Mouse (Mus musculus): ENCODE data around the gene Gm6377. TPM values are rescaled to one million over a fixed set of nuclear protein-coding genes. Genes with fewer than 3 reads are reported as not detected.

The Gm6377 gene
- 0.17 and 0.21 TPM in 2 replicates for polyA plus RNA-seq (2014; fragmentation: Nextera tagmentation; extraction: Ambion mirVana)

- Histone ChIP-seq H3K27ac (ENCODE audit: low read depth, low read length) (no peak within 1 kb of the TSS), H3K4me2 (ENCODE audit: low read length) (no peak within 1 kb of the TSS), H3K9ac (ENCODE audit: low read length) (no peak within 1 kb of the TSS), H3K36me3 (ENCODE audit: control insufficient read depth, insufficient read depth, low read length) (no peaks in the 10 kb centered on the region), H3K4me3 (ENCODE audit: low read depth, low read length) (no peak within 1 kb of the TSS), H3K27me3 (replicated peaks; ENCODE audit: control insufficient read depth, insufficient read depth, low read length) (no peaks in the 10 kb centered on the region), H3K9me3 (replicated peaks; ENCODE audit: control insufficient read depth, low read length) (no peaks in the 10 kb centered on the region), H3K4me1 (ENCODE audit: control insufficient read depth, insufficient read depth, low read length) (no peaks in the 10 kb centered on the region)
- DNase-seq (ENCODE audit: low spot score): no peak
- no peak for ATAC-seq
- WGBS: 81% methylated on average over 4 of the region's 4 CpGs
These were observed at the start of gene Gm6377 for GRCm38 (mm10) chrX:109196468-109196867. TSS of gene Gm6377 (plus strand) at chrX:109196756.

- WGBS: 87% methylated on average over 3 of the region's 3 CpGs
- Histone ChIP-seq H3K27ac (ENCODE audit: low read depth, low read length) (no peak overlapping the region), H3K4me1 (ENCODE audit: control insufficient read depth, insufficient read depth, low read length) (no peaks in the 10 kb centered on the region; the same call in 1 of the 2 replicates), H3K4me3 (ENCODE audit: low read depth, low read length) (no peak overlapping the region), H3K36me3 (ENCODE audit: control insufficient read depth, insufficient read depth, low read length) (no peaks in the 10 kb centered on the region), H3K4me2 (ENCODE audit: low read length) (no peak overlapping the region), H3K27me3 (replicated peaks; ENCODE audit: control insufficient read depth, insufficient read depth, low read length) (no peaks in the 10 kb centered on the region), H3K9ac (ENCODE audit: low read length) (no peak overlapping the region), H3K9me3 (replicated peaks; ENCODE audit: control insufficient read depth, low read length) (no peaks in the 10 kb centered on the region)
- DNase-seq (ENCODE audit: low spot score) (no peak), ATAC-seq (no peak)
These were observed 49.4 kb upstream of the Gm6377 start for GRCm38 (mm10) chrX:109147108-109147507.

GRCm38 (mm10) chrX:109151228-109151627 lies 45.3 kb upstream of the Gm6377 start:
- DNase-seq (ENCODE audit: low spot score) (no peak), ATAC-seq (no peak)
- WGBS: 90% methylated on average over 2 of the region's 2 CpGs
- Histone ChIP-seq H3K9ac (ENCODE audit: low read length) (no peak overlapping the region), H3K27ac (ENCODE audit: low read depth, low read length) (no peak overlapping the region), H3K4me1 (ENCODE audit: control insufficient read depth, insufficient read depth, low read length) (no peaks in the 10 kb centered on the region), H3K36me3 (ENCODE audit: control insufficient read depth, insufficient read depth, low read length) (0 out of 2 replicates have a peak, but pooled peaks cover 2% of the 10 kb centered on the region), H3K4me3 (ENCODE audit: low read depth, low read length) (no peak overlapping the region), H3K4me2 (ENCODE audit: low read length) (no peak overlapping the region), H3K9me3 (replicated peaks; ENCODE audit: control insufficient read depth, low read length) (no peaks in the 10 kb centered on the region), H3K27me3 (replicated peaks; ENCODE audit: control insufficient read depth, insufficient read depth, low read length) (no peaks in the 10 kb centered on the region)

GRCm38 (mm10) chrX:109160326-109160725 lies 36.2 kb upstream of the Gm6377 start:
- H3K27me3 ChIP-seq (replicated peaks; ENCODE audit: control insufficient read depth, insufficient read depth, low read length): no peaks in the 10 kb centered on the region
- no peak for ATAC-seq
- WGBS: 76% methylated on average over 1 of the region's 1 CpGs

GRCm38 (mm10) chrX:109160901-109161300 lies 35.7 kb upstream of the Gm6377 start:
- no peak overlapping the region for H3K27ac ChIP-seq (ENCODE audit: low read depth, low read length)
- no peaks in the 10 kb centered on the region for H3K4me1 ChIP-seq (ENCODE audit: control insufficient read depth, insufficient read depth, low read length)
- H3K9me3 ChIP-seq (replicated peaks; ENCODE audit: control insufficient read depth, low read length): no peaks in the 10 kb centered on the region
- no peaks in the 10 kb centered on the region for H3K36me3 ChIP-seq (ENCODE audit: control insufficient read depth, insufficient read depth, low read length)
- H3K9ac ChIP-seq (ENCODE audit: low read length): no peak overlapping the region
- ATAC-seq (no peak), DNase-seq (ENCODE audit: low spot score) (no peak)
- 77% methylated on average over 4 of the region's 4 CpGs for WGBS
- H3K4me2 ChIP-seq (ENCODE audit: low read length): no peak overlapping the region
- H3K27me3 ChIP-seq (replicated peaks; ENCODE audit: control insufficient read depth, insufficient read depth, low read length): no peaks in the 10 kb centered on the region
- H3K4me3 ChIP-seq (ENCODE audit: low read depth, low read length): no peak overlapping the region

More at GRCm38 (mm10) chrX:109160326-109160725, 36.2 kb upstream of the Gm6377 start:
- Histone ChIP-seq H3K4me1 (ENCODE audit: control insufficient read depth, insufficient read depth, low read length) (no peaks in the 10 kb centered on the region), H3K36me3 (ENCODE audit: control insufficient read depth, insufficient read depth, low read length) (no peaks in the 10 kb centered on the region), H3K4me3 (ENCODE audit: low read depth, low read length) (no peak overlapping the region), H3K4me2 (ENCODE audit: low read length) (no peak overlapping the region), H3K27ac (ENCODE audit: low read depth, low read length) (no peak overlapping the region), H3K9me3 (replicated peaks; ENCODE audit: control insufficient read depth, low read length) (no peaks in the 10 kb centered on the region), H3K9ac (ENCODE audit: low read length) (no peak overlapping the region)
- DNase-seq (ENCODE audit: low spot score): no peak

GRCm38 (mm10) chrX:109175038-109175437 lies 21.5 kb upstream of the Gm6377 start:
- 82% methylated on average over 2 of the region's 2 CpGs for WGBS
- Histone ChIP-seq H3K27me3 (replicated peaks; ENCODE audit: control insufficient read depth, insufficient read depth, low read length) (no peaks in the 10 kb centered on the region), H3K27ac (ENCODE audit: low read depth, low read length) (no peak overlapping the region), H3K4me1 (ENCODE audit: control insufficient read depth, insufficient read depth, low read length) (no peaks in the 10 kb centered on the region), H3K4me2 (ENCODE audit: low read length) (no peak overlapping the region), H3K9me3 (replicated peaks; ENCODE audit: control insufficient read depth, low read length) (no peaks in the 10 kb centered on the region), H3K36me3 (ENCODE audit: control insufficient read depth, insufficient read depth, low read length) (no peaks in the 10 kb centered on the region), H3K4me3 (ENCODE audit: low read depth, low read length) (no peak overlapping the region), H3K9ac (ENCODE audit: low read length) (no peak overlapping the region)
- ATAC-seq: no peak
- no peak for DNase-seq (ENCODE audit: low spot score)

GRCm38 (mm10) chrX:109175470-109175869 lies 21.1 kb upstream of the Gm6377 start:
- ATAC-seq: no peak
- H3K9me3 ChIP-seq (replicated peaks; ENCODE audit: control insufficient read depth, low read length): no peaks in the 10 kb centered on the region
- H3K4me2 ChIP-seq (ENCODE audit: low read length): no peak overlapping the region
- no peaks in the 10 kb centered on the region for H3K4me1 ChIP-seq (ENCODE audit: control insufficient read depth, insufficient read depth, low read length)
- H3K4me3 ChIP-seq (ENCODE audit: low read depth, low read length): no peak overlapping the region
- no peaks in the 10 kb centered on the region for H3K36me3 ChIP-seq (ENCODE audit: control insufficient read depth, insufficient read depth, low read length)
- 46% methylated on average over 3 of the region's 3 CpGs for WGBS
- H3K27ac ChIP-seq (ENCODE audit: low read depth, low read length): no peak overlapping the region
- H3K9ac ChIP-seq (ENCODE audit: low read length): no peak overlapping the region
- no peaks in the 10 kb centered on the region for H3K27me3 ChIP-seq (replicated peaks; ENCODE audit: control insufficient read depth, insufficient read depth, low read length)
- DNase-seq (ENCODE audit: low spot score): no peak

GRCm38 (mm10) chrX:109184706-109185478 lies 11.7 kb upstream of the Gm6377 start:
- Histone ChIP-seq H3K9me3 (replicated peaks; ENCODE audit: control insufficient read depth, low read length) (no peaks in the 10 kb centered on the region), H3K4me1 (ENCODE audit: control insufficient read depth, insufficient read depth, low read length) (no peaks in the 10 kb centered on the region), H3K36me3 (ENCODE audit: control insufficient read depth, insufficient read depth, low read length) (no peaks in the 10 kb centered on the region), H3K4me2 (ENCODE audit: low read length) (no peak overlapping the region), H3K27ac (ENCODE audit: low read depth, low read length) (no peak overlapping the region), H3K4me3 (ENCODE audit: low read depth, low read length) (no peak overlapping the region), H3K9ac (ENCODE audit: low read length) (no peak overlapping the region), H3K27me3 (replicated peaks; ENCODE audit: control insufficient read depth, insufficient read depth, low read length) (no peaks in the 10 kb centered on the region)
- DNase-seq (ENCODE audit: low spot score) (no peak), ATAC-seq (no peak)
- 81% methylated on average over 4 of the region's 4 CpGs for WGBS

GRCm38 (mm10) chrX:109189607-109190006 lies 6.9 kb upstream of the Gm6377 start:
- no peak for ATAC-seq
- no peak for DNase-seq (ENCODE audit: low spot score)
- 87% methylated on average over 4 of the region's 4 CpGs for WGBS
- Histone ChIP-seq H3K4me1 (ENCODE audit: control insufficient read depth, insufficient read depth, low read length) (no peaks in the 10 kb centered on the region), H3K9me3 (replicated peaks; ENCODE audit: control insufficient read depth, low read length) (no peaks in the 10 kb centered on the region), H3K4me2 (ENCODE audit: low read length) (no peak overlapping the region), H3K4me3 (ENCODE audit: low read depth, low read length) (no peak overlapping the region), H3K27me3 (replicated peaks; ENCODE audit: control insufficient read depth, insufficient read depth, low read length) (no peaks in the 10 kb centered on the region), H3K36me3 (ENCODE audit: control insufficient read depth, insufficient read depth, low read length) (no peaks in the 10 kb centered on the region), H3K27ac (ENCODE audit: low read depth, low read length) (no peak overlapping the region), H3K9ac (ENCODE audit: low read length) (no peak overlapping the region)

Measured in forebrain, embryonic 14.5 days (tissue).